Mouse (Mus musculus) spleen, adult 2 months (tissue): ENCODE results near the gene Myh14.

Experiments
- CTCF ChIP-seq: fragments of 200-500 bp; IDR thresholded peaks from 2 replicates; pipeline ENCODE4 v1.5.1; 2011; ENCODE audit warnings: mild to moderate bottlenecking, inconsistent platforms; ENCODE audit not compliant: insufficient read depth, insufficient read length, insufficient replicate concordance; ENCODE audit errors: extremely low read depth
- POLR2A ChIP-seq: fragments of 200-500 bp; IDR thresholded peaks from 2 replicates; pipeline ENCODE4 v1.6.1; 2011; ENCODE audit warnings: low read depth, low read length, inconsistent platforms

DNA sequence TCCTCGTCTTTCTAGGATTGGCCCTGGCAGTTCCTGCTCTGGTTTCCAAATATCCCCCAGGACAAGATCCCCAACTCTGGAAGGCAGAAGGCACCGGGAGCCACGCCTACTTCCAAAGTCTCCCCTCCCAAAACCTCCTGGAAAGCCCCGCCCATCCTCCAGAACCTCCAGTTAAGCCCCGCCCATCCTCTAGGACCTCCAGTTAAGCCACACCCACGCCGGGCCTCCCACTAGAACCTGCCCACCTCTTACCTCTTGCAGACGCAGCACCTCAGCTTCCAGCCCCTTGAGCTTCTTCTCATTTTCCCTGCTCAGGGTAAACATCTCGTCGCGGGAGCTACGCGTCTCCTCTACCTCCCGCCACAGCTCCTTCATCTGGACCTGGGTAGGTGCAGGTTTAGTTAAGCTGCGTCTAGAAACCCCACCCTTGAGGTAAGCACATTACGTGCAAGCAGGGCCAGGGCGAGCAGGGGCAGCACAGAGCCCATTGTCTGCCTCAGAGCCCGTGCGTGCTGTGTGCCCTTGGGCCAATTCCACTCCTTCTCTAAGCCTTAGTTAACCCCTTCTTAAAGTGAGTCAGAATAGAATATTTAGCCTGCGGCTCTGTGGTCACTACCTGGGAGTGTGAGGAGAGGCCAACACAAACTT, 56.5 kb downstream of the Myh14 start:
- no peak for TF ChIP-seq POLR2A
- no peak for TF ChIP-seq CTCF
